Mouse (Mus musculus) liver, adult 2 months (tissue): ENCODE measurements around the gene Nup188.

ENCODE experiments used
- CTCF ChIP-seq: fragments of 200-500 bp; IDR thresholded peaks from 2 replicates; pipeline ENCODE4 v1.5.1; 2011; ENCODE audit warnings: low read depth, low read length, control low read depth
- POLR2A ChIP-seq: fragments of 200-500 bp; IDR thresholded peaks from 2 replicates; pipeline ENCODE4 v1.6.1; 2011; ENCODE audit warnings: low read length, control low read depth; ENCODE audit not compliant: insufficient read depth; ENCODE audit errors: extremely low read depth

DNA sequence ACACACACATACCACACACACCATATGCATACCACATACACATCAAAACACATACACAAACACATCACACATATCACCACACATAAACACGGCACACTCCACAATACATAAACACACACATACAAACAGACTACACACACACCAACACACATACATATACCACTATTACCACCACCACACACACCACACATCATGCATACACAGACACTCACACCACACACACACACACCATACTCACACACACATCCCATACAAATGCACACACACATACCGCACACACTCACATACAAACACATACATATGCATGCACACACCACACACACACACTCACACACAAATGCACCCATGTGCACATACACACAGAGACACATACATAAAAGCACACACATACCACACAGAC, 18.7 kb upstream of the Nup188 start:
- TF ChIP-seq POLR2A (no peak), CTCF (no peak)
